Mouse (Mus musculus) lung, postnatal 14 days (tissue): ENCODE data around the gene Senp3.
"Not testable (repeated sequence)": the region's sequence is repeated elsewhere in the genome, so short reads cannot be mapped to it uniquely, and the experiment has no call there.

Experiments
- DNase-seq: peaks from one replicate; pipeline ENCODE4 v3.0.0; 2021

Senp3 gene

DNA sequence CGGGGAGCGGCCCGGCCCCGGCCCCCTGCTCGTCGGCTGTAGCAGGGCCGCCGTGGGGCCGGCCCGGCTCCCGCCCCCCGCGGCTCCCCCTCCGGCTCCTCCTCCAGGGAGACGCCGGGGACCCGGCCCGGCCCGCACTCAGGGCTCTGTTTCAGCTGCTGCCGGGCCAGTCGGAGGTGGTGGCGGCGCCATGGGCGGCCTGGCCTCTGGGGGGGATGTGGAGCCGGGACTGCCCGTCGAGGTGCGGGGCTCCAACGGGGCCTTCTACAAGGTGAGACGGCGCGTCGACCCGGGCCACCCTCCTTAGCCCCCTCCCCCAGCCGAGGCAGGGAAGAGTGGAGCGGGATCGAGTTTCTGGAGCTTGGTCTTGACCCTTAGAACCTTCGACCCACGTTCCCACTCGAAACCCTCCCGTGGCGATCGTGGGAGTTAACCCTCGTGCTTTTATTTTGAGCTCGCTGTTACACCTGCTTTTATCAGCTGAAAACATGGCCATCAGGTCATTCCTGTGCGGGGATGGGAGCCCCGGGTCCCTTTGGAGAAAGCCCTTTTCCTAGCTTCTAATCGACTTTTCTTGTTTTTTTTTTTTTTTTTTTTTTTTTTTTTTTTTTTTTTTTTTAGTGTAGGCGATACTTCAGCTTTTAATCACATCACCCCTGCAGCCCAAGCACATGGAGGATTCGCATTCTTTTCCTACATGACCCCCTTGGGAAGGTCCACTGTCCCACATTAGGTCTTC lies 48.6 kb downstream of the Senp3 start:
- DNase-seq: peak; percentile 70

DNA sequence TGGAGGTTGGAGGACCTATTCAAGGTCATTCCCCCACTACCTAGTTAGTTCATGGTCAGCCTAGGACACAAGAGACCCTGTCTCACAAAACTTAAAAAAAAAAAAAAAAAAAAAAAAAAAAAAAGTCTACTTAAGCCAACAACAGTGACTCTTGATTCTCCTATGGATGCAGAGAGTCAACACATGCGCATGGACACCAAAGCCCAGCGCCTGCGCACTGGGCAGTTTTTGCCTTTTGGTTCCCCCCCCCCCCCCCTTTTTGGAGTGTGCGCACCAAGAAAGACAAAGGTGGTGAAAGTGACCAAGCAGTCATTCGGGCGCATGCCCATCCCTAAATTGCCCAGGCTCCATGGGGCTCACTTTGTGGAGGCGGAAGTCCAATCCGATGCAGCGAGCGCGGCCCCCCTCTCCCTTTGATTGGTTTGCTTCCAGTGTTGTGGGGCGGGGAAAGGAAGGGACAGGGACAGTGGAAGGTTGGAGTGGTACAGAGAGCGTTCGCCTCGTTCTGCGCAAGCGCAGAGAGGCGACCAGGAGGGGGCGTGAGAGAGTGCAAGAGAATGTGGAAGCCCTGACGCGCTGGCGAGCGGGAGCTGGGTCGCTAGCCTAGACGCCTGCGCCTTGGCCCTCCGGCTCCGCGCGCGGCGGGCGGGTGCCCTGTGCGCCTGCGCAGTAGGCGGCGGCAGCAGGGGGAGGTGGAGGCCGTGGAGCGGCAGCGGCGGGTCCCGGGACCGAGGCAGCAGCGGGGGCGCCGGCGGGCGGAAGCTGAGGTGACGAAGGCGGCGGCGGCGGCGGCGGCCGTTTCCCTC lies 49.4 kb downstream of the Senp3 start, which contains the start of gene Fxr2:
Gene Fxr2, plus strand, starts transcription at position 707 of the 806 bp plus-strand sequence.
- peak; percentile 100 for DNase-seq

DNA sequence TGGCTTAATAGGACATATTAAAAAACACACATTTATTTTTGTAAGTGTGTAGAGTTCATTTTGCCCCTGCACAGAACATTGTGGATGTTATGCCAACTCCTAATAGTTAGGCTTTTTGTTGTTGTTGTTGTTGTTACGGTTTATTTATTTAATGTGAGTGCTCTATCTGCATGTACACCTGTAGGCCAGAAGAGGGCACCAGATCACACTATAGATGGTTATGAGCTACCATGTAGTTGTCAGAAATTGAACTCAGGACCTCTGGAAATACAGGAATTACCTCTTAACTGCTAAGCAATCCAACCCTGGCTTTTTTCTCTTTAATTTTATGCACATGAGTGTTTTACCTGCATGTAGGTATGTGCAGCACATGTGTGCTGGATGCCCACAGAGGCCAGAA lies 52.1 kb downstream of the Senp3 start:
- peak; percentile 14 for DNase-seq

DNA sequence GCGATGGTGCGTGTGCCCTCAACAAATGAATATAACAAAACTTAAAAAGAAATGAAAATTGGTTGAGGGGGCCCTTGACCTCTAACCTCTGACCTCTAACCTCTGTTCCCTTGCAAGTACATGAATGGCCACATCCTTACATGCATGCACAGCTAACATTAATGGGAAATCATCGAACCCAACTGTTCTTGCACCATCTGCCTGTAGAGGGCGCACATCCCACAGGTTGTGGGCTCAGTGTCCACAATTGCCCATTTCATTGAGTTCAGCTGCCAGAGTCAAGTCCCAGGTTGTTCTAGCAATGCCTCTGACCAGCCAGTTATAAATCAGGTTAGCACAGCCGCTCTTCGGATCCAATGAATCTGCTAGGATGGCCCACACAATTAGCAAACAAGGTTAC lies 53.6 kb downstream of the Senp3 start:
- DNase-seq: peak; percentile 86

- DNase-seq: not testable (repeated sequence)
Observed at GRCm38 (mm10) chr11:69624339-69624738, 57.5 kb downstream of the Senp3 start.
